In the genomic region with DNA sequence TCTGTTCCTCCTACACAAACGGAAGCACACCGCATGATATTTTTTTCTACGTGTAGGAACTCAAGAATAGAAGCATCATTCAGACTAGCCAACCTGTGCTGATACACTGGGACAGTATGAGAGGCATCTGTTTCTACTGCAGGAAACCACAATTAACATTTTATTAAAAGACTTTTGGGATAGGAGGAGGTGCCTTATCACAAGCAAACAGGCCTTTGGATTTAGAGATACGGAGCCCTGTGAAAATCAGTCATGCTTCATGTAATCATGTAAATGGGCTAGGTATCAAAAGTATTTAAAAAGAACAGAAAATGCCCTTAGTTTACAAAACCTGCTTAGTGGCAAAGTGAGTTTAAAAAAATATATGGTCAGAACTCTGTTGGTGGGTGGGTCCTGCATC, we compare ENCODE assay signal across 21 mouse cellular contexts.
A peak's percentile ranks its signal among the peaks of the same experiment; 100 is the strongest.
DNase-seq lines count a peak whose midpoint lies in the region; ATAC-seq lines count a peak whose summit lies in the region.
"Had no signal": no experiment of that assay in that cellular context is flagged by ENCODE, and none has a peak within 500 bp of the region (broad histone marks: within the 10 kb centered on the region; RNA-seq: fewer than 3 reads in every experiment).

No protein-coding gene starts in this region.

- H3K9ac ChIP-seq in liver, embryonic 11.5 days (ENCODE audit: low read depth, low read length): no peak overlapping the region
- H3K9ac ChIP-seq in forebrain, embryonic 16.5 days (replicated peaks; ENCODE audit: low read depth, low read length): no peak overlapping the region
- H3K9ac ChIP-seq: embryonic facial prominence, embryonic 15.5 days; forebrain, embryonic 15.5 days; heart, embryonic 13.5 days; hindbrain, embryonic 12.5 days had no signal

- H3K27ac ChIP-seq in liver, embryonic 11.5 days (ENCODE audit: low read depth, low read length): no peak overlapping the region
- no peak overlapping the region for H3K27ac ChIP-seq in forebrain, embryonic 16.5 days (ENCODE audit: low read length)
- H3K27ac ChIP-seq: embryonic facial prominence, embryonic 15.5 days; forebrain, embryonic 15.5 days; hindbrain, embryonic 12.5 days had no signal

- no peaks in the 10 kb centered on the region for H3K36me3 ChIP-seq in liver, embryonic 11.5 days (ENCODE audit: control insufficient read depth, insufficient read depth, low read length)
- no peaks in the 10 kb centered on the region for H3K36me3 ChIP-seq in forebrain, embryonic 16.5 days (ENCODE audit: control insufficient read depth, insufficient read depth)
- H3K36me3 ChIP-seq: embryonic facial prominence, embryonic 15.5 days; forebrain, embryonic 15.5 days; heart, embryonic 13.5 days; hindbrain, embryonic 12.5 days had no signal

- no peaks in the 10 kb centered on the region for H3K9me3 ChIP-seq in liver, embryonic 11.5 days (ENCODE audit: control insufficient read depth, low read length)
- H3K9me3 ChIP-seq in forebrain, embryonic 16.5 days (ENCODE audit: control insufficient read depth, low read length): no peaks in the 10 kb centered on the region
- H3K9me3 ChIP-seq: embryonic facial prominence, embryonic 15.5 days; forebrain, embryonic 15.5 days; heart, embryonic 13.5 days; hindbrain, embryonic 12.5 days had no signal

- WGBS in liver, embryonic 11.5 days: 76% methylated on average over 4 of the region's 4 CpGs
- 94% methylated on average over 4 of the region's 4 CpGs for WGBS in forebrain, embryonic 16.5 days

- ATAC-seq in liver, embryonic 11.5 days (replicated peaks; ENCODE audit: low FRiP score): 0 out of 2 replicates have a peak, but pooled peaks have one; percentile 31
- no peak for ATAC-seq in forebrain, embryonic 16.5 days
- ATAC-seq: forebrain, embryonic 15.5 days; hindbrain, embryonic 16.5 days; Patski had no signal

- H3K4me1 ChIP-seq in liver, embryonic 11.5 days (replicated peaks; ENCODE audit: control insufficient read depth, insufficient read depth, low read length): peaks cover 33% of the 10 kb centered on the region
- no peaks in the 10 kb centered on the region for H3K4me1 ChIP-seq in forebrain, embryonic 16.5 days (replicated peaks; ENCODE audit: control insufficient read depth, insufficient read depth, low read length)

- no peak overlapping the region for H3K4me3 ChIP-seq in liver, embryonic 11.5 days (ENCODE audit: low read depth, low read length)
- no peak overlapping the region for H3K4me3 ChIP-seq in forebrain, embryonic 16.5 days (replicated peaks; ENCODE audit: low read length)
- H3K4me3 ChIP-seq: embryonic facial prominence, embryonic 15.5 days; erythroblast, embryonic 14.5 days; forebrain, embryonic 15.5 days; heart, embryonic 13.5 days; hindbrain, embryonic 12.5 days had no signal

- no peak for DNase-seq in liver, embryonic 11.5 days (ENCODE audit: low spot score)
- DNase-seq in liver (no peak), MEL-GATA-1-ER (ENCODE audit: extremely low read depth, low read depth) (peak; percentile 69)
- peak; percentile 24 for DNase-seq in c-Kit-positive CD71-positive TER-119-positive erythroid progenitor cells, embryonic 14.5 days (ENCODE audit: low spot score)
- DNase-seq in thymus, postnatal 36 days: no peak
- no peak for DNase-seq in left cerebral cortex, adult 9 months (ENCODE audit: low spot score in 2 of 2)
- DNase-seq: adrenal gland, postnatal 14 days; cerebellum, adult 11 months; cerebellum, adult 8-10 months; cerebellum, postnatal 14 days; embryo, embryonic 11 days; gastrocnemius, postnatal 14 days; heart, postnatal 4 days had no signal

- no peak overlapping the region for H3K4me2 ChIP-seq in liver, embryonic 11.5 days
- no peak overlapping the region for H3K4me2 ChIP-seq in forebrain, embryonic 16.5 days (ENCODE audit: low read length)
- H3K4me2 ChIP-seq: embryonic facial prominence, embryonic 15.5 days; forebrain, embryonic 15.5 days; heart, embryonic 13.5 days; hindbrain, embryonic 12.5 days had no signal

- H3K27me3 ChIP-seq in liver, embryonic 11.5 days (replicated peaks; ENCODE audit: control insufficient read depth, insufficient read depth, low read length): no peaks in the 10 kb centered on the region
- no peaks in the 10 kb centered on the region for H3K27me3 ChIP-seq in forebrain, embryonic 16.5 days (replicated peaks; ENCODE audit: control insufficient read depth, insufficient read depth, low read length)
- H3K27me3 ChIP-seq: embryonic facial prominence, embryonic 15.5 days; forebrain, embryonic 15.5 days; heart, embryonic 13.5 days; hindbrain, embryonic 12.5 days; Patski had no signal

Comparison
In these comparisons a context has a peak if more than half of its experiments do, and no peak if none do; other contexts are left out.
1. DNase-seq: peak in MEL-GATA-1-ER (single experiment) and c-Kit-positive CD71-positive TER-119-positive erythroid progenitor cells, embryonic 14.5 days (single experiment); none in liver, embryonic 11.5 days (single experiment), liver (single experiment), thymus, postnatal 36 days (0 of 2) and left cerebral cortex, adult 9 months (0 of 2).